Mouse (Mus musculus): ENCODE results near the gene Cttnbp2. TPM values are rescaled to one million over a fixed set of nuclear protein-coding genes. Genes with fewer than 3 reads are reported as not detected.
"Not testable (repeated sequence)": the region's sequence is repeated elsewhere in the genome, so short reads cannot be mapped to it uniquely, and the experiment has no call there.

The Cttnbp2 gene
- total RNA-seq, 2 experiments from 2014 or later = 65.0 to 74.0 TPM

- no peak for DNase-seq (ENCODE audit: low spot score in 2 of 2)
These were observed 93.1 kb downstream of the Cttnbp2 start for GRCm38 (mm10) chr6:18421561-18421960.

GRCm38 (mm10) chr6:18420660-18421059 is 94.0 kb downstream of the Cttnbp2 start:
- DNase-seq (ENCODE audit: low spot score in 2 of 2) = no peak

GRCm38 (mm10) chr6:18417866-18418454 is 96.7 kb downstream of the Cttnbp2 start:
- DNase-seq (ENCODE audit: low spot score in 2 of 2) = no peak

- no peak for DNase-seq (ENCODE audit: low spot score in 2 of 2)
These were observed 98.7 kb downstream of the Cttnbp2 start for GRCm38 (mm10) chr6:18415961-18416360.

GRCm38 (mm10) chr6:18411505-18412225 is 103.0 kb downstream of the Cttnbp2 start:
- no peak for DNase-seq (ENCODE audit: low spot score in 2 of 2)

- DNase-seq (ENCODE audit: low spot score in 2 of 2) = no peak
These were observed 106.2 kb downstream of the Cttnbp2 start for GRCm38 (mm10) chr6:18408445-18408844.

GRCm38 (mm10) chr6:18401066-18401674 is 113.5 kb downstream of the Cttnbp2 start:
- no peak for DNase-seq (ENCODE audit: low spot score in 2 of 2)

- DNase-seq (ENCODE audit: low spot score in 2 of 2) = no peak
These were observed 133.3 kb downstream of the Cttnbp2 start for GRCm38 (mm10) chr6:18381380-18381779.

- DNase-seq (ENCODE audit: low spot score in 2 of 2) = no peak
These were observed 134.1 kb downstream of the Cttnbp2 start for GRCm38 (mm10) chr6:18380300-18381202.

- DNase-seq (ENCODE audit: low spot score in 2 of 2) = not testable (repeated sequence)
These were observed 136.9 kb downstream of the Cttnbp2 start for GRCm38 (mm10) chr6:18377755-18378154.

- no peak for DNase-seq (ENCODE audit: low spot score in 2 of 2)
These were observed 139.9 kb downstream of the Cttnbp2 start for GRCm38 (mm10) chr6:18374744-18375143.

- DNase-seq (ENCODE audit: low spot score in 2 of 2) = no peak
These were observed 141.0 kb downstream of the Cttnbp2 start for GRCm38 (mm10) chr6:18373652-18374051.

- DNase-seq (ENCODE audit: low spot score in 2 of 2) = no peak
These were observed 142.0 kb downstream of the Cttnbp2 start for GRCm38 (mm10) chr6:18372447-18373228.

- DNase-seq (ENCODE audit: low spot score in 2 of 2) = no peak
These were observed 144.9 kb downstream of the Cttnbp2 start for GRCm38 (mm10) chr6:18369723-18370122.

GRCm38 (mm10) chr6:18369054-18369453 is 145.6 kb downstream of the Cttnbp2 start:
- DNase-seq (ENCODE audit: low spot score in 2 of 2) = no peak

- DNase-seq (ENCODE audit: low spot score in 2 of 2) = no peak
These were observed 152.4 kb downstream of the Cttnbp2 start for GRCm38 (mm10) chr6:18362232-18362631.

- no peak for DNase-seq (ENCODE audit: low spot score in 2 of 2)
These were observed 153.7 kb downstream of the Cttnbp2 start for GRCm38 (mm10) chr6:18360955-18361354.

- DNase-seq (ENCODE audit: low spot score in 2 of 2) = no peak
These were observed 154.5 kb downstream of the Cttnbp2 start for GRCm38 (mm10) chr6:18360154-18360553.

GRCm38 (mm10) chr6:18349153-18349858 is 165.3 kb downstream of the Cttnbp2 start:
- no peak for DNase-seq (ENCODE audit: low spot score in 2 of 2)

GRCm38 (mm10) chr6:18344272-18344671 is 170.4 kb downstream of the Cttnbp2 start:
- no peak for DNase-seq (ENCODE audit: low spot score in 2 of 2)
